Mouse (Mus musculus) erythroblast, embryonic 14.5 days (primary cell): ENCODE measurements around the gene Cab39l.
"Not testable (repeated sequence)": the region's sequence is repeated elsewhere in the genome, so short reads cannot be mapped to it uniquely, and the experiment has no call there.

Experiments
- GATA1 ChIP-seq: IDR thresholded peaks from 2 replicates; pipeline ENCODE4 v1.6.1; 2012; ENCODE audit warnings: low read length, inconsistent platforms, mixed read lengths
- TAL1 ChIP-seq: IDR thresholded peaks from 3 replicates; pipeline ENCODE4 v1.6.1; 2012; ENCODE audit warnings: low read length, inconsistent platforms, mixed read lengths

- TF ChIP-seq GATA1, TAL1: not testable (repeated sequence)
Measured at GRCm38 (mm10) chr14:59414979-59415378, 25.8 kb upstream of the Cab39l start.
